Mouse (Mus musculus) embryonic facial prominence, embryonic 11.5 days (tissue): Measurements from ENCODE around the gene Uevld. TPM values are rescaled to one million over a fixed set of nuclear protein-coding genes. Genes with fewer than 3 reads are reported as not detected.
"Not testable (repeated sequence)": the region's sequence is repeated elsewhere in the genome, so short reads cannot be mapped to it uniquely, and the experiment has no call there.

ENCODE experiments used
- ATAC-seq: fragments of 200-750 bp; cut with Nextera tagmentation; replicated peaks from 2 replicates; pipeline ENCODE4 v1.8.0; 2017; ENCODE audit warnings: low read depth; ENCODE audit not compliant: insufficient number of reproducible peaks, low FRiP score, low TSS enrichment
- DNase-seq: peaks from one replicate; pipeline ENCODE4 v3.0.0-alpha.2; 2015; ENCODE audit warnings: low spot score
- H3K27ac ChIP-seq: fragments of 300-500 bp; sonication (generic); replicated peaks from 2 replicates; pipeline ENCODE4 v1.5.1; 2014; ENCODE audit warnings: mild to moderate bottlenecking, low read depth, low read length, control low read depth
- H3K27me3 ChIP-seq: fragments of 300-500 bp; sonication (generic); 2 replicates; pipeline ENCODE4 v1.6.1; 2014; ENCODE audit warnings: mild to moderate bottlenecking, low read length, moderate library complexity, mixed read lengths; ENCODE audit not compliant: control insufficient read depth, insufficient read depth
- H3K36me3 ChIP-seq: fragments of 300-500 bp; sonication (generic); replicated peaks from 2 replicates; pipeline ENCODE4 v1.6.1; 2014; ENCODE audit warnings: low read depth, mild to moderate bottlenecking, low read length, moderate library complexity, mixed read lengths; ENCODE audit not compliant: control insufficient read depth, insufficient read depth
- H3K4me1 ChIP-seq: fragments of 300-500 bp; sonication (generic); 2 replicates; pipeline ENCODE4 v1.6.1; 2014; ENCODE audit warnings: low read length, mixed read lengths; ENCODE audit not compliant: control insufficient read depth, insufficient read depth
- H3K4me2 ChIP-seq: fragments of 300-500 bp; sonication (generic); 2 replicates; pipeline ENCODE4 v1.6.1; 2014; ENCODE audit warnings: low read depth, mild to moderate bottlenecking, control low read depth, low read length, moderate library complexity
- H3K4me3 ChIP-seq: fragments of 300-500 bp; sonication (generic); 2 replicates; pipeline ENCODE4 v1.5.1; 2014; ENCODE audit warnings: low read depth, low read length, control low read depth
- H3K9ac ChIP-seq: fragments of 300-500 bp; sonication (generic); replicated peaks from 2 replicates; pipeline ENCODE4 v1.6.1; 2014; ENCODE audit warnings: mild to moderate bottlenecking, control low read depth, low read length
- H3K9me3 ChIP-seq: fragments of 300-500 bp; sonication (generic); replicated peaks from 2 replicates; pipeline ENCODE4 v1.6.1; 2016; ENCODE audit warnings: mild to moderate bottlenecking, low read length, inconsistent platforms, mixed read lengths; ENCODE audit not compliant: control insufficient read depth
- WGBS: fragments of 180-500 bp; shearing (Covaris S2); extraction: QIAGEN DNeasy Blood & Tissue Kit; methylation state at CpG from one replicate; pipeline ENCODE4 v1.1.7; 2014; 5-methylcytosine and 5-hydroxymethylcytosine counted together
- polyA plus RNA-seq: library from polyadenylated mRNA; unstranded; fragments of >200 nt; fragmentation: Nextera tagmentation; extraction: Ambion mirVana; gene quantifications from 2 replicates; pipeline ENCODE4 v1.2.1, GENCODE M21; 2014

Uevld gene
- polyA plus RNA-seq, 1 experiment from 2014 or later = 14.8 TPM

DNA sequence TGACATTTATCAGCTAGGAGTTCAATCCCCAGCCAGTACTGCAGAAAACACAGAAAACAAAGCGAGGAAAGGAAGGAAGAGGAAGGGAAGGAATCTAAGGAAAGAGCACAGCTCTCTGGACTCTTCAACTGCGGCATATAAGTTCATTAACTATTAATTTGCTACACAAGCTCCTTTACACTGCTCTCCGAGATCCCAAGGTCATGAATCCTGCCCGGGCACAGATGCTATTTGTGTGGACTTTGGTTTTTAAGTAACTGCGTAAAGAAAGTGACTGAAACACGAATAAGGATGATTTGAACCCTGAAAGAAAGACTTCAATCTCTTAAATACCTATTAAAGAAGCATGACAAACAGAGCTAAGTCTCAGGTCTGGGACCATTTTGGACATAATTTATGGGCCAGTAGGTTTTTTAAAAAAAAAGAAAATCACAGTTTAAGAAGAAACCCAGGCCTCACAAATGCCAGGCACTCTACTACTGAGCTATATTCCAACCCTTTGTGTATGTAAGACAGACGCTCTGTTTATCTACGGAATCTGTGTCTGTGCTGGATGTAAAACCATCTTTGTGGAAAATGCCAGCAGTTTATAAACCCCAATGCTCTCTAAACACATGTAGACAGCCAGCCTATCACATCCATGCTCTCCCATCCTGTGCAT, 41.8 kb upstream of the Uevld start:
- Histone ChIP-seq H3K4me1 (no peaks in the 10 kb centered on the region), H3K27ac (no peak overlapping the region), H3K9ac (no peak overlapping the region), H3K4me2 (no peak overlapping the region), H3K4me3 (no peak overlapping the region), H3K9me3 (no peaks in the 10 kb centered on the region), H3K36me3 (no peaks in the 10 kb centered on the region; the same call in none of the 2 replicates), H3K27me3 (no peaks in the 10 kb centered on the region)
- WGBS = 90% methylated on average over 8 of the region's 8 CpGs
- DNase-seq (no peak), ATAC-seq (no peak)

DNA sequence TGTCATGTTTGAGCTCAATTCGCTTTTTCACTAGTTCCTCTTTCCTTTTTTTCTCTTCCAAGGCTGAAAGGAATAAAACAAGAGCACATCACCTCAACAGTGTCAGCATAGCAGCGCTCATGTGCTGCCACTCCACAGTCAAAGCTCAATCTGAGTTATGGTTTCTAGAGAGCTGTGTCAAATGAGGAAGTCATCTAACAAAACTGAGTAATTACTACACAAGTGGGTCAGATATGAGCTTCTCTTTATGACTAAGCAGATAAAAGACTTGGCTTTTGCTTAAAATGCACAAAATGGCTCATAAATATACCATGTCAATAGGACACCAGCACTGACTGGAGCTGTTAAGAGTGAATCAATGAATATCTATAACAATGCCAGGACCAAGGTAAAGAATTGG, 40.6 kb upstream of the Uevld start:
- no peak overlapping the region for H3K9ac ChIP-seq
- H3K36me3 ChIP-seq = no peaks in the 10 kb centered on the region; the same call in none of the 2 replicates
- H3K27me3 ChIP-seq = no peaks in the 10 kb centered on the region

DNA sequence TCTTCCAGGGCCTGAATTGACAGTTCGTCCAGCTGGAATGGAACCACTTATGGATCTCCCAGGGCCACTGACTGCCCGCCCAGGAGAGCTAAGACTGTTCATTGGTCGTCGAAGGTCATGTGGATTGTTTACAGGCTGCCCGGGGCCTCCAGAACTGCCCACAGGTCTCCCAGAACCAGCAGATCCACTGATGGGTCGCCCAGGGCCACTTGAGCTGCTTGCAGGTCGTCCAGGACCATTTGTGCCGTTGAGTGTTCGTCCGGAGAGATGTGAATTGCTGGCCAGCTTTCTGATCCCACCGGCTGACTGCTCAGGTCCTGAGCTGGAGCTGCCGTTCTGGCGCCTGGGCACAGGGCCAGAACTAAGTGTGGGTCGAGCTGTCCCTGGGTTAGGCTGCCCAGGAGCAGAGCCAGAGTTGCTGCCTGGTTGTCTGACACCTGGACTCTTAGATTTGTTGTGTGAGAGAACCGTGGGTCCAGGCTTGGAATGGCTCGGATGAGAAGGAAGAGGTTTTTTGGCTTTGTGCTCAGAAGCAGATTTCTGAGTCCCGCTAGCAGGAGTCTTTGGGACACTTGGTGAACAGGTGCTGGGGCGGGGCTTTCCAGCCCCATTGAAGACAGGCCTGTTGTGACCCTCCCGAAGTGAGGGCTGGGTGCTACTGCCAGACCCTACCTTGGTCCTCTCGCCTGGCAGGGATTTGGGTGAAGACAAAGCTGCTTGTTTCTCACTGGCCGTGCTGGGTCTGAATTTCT, 39.5 kb upstream of the Uevld start:
- no peak overlapping the region for H3K4me3 ChIP-seq
- no peaks in the 10 kb centered on the region for H3K4me1 ChIP-seq
- H3K36me3 ChIP-seq = no peaks in the 10 kb centered on the region; the same call in none of the 2 replicates
- no peak overlapping the region for H3K9ac ChIP-seq
- no peak overlapping the region for H3K4me2 ChIP-seq
- H3K27ac ChIP-seq = no peak overlapping the region
- no peaks in the 10 kb centered on the region for H3K27me3 ChIP-seq
- no peak for ATAC-seq
- H3K9me3 ChIP-seq = no peaks in the 10 kb centered on the region
- no peak for DNase-seq
- WGBS = 92% methylated on average over 21 of the region's 21 CpGs

More for the DNA sequence above, 40.6 kb upstream of the Uevld start:
- Histone ChIP-seq H3K4me1 (no peaks in the 10 kb centered on the region), H3K4me3 (no peak overlapping the region), H3K9me3 (no peaks in the 10 kb centered on the region), H3K27ac (no peak overlapping the region), H3K4me2 (no peak overlapping the region)
- ATAC-seq (no peak), DNase-seq (no peak)
- WGBS = 91% methylated on average over 2 of the region's 2 CpGs

DNA sequence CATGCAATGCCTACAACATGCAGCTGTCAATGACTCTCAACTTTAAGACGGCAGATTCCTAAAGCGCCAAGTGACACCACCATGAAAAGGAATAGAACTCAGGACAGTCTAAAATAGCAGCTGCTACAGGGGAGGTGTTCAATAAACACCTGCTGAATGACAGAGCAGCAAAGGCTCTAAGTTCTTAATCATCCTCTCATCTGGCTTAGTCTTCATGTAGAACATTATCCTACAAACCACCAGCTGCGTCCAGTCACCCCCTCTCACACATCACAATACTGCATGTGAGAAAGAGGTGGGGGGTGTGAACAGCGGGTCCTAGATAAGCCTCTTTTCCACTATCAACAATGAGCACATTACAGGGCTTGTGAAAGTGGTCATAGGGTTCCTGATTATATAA, 38.7 kb upstream of the Uevld start:
- H3K9me3 ChIP-seq = no peaks in the 10 kb centered on the region
- no peak overlapping the region for H3K27ac ChIP-seq
- H3K27me3 ChIP-seq = no peaks in the 10 kb centered on the region
- ATAC-seq = no peak
- no peak for DNase-seq
- no peaks in the 10 kb centered on the region for H3K4me1 ChIP-seq
- H3K36me3 ChIP-seq = no peaks in the 10 kb centered on the region; the same call in none of the 2 replicates
- 94% methylated on average over 4 of the region's 4 CpGs for WGBS
- H3K4me2 ChIP-seq = no peak overlapping the region
- H3K4me3 ChIP-seq = no peak overlapping the region
- no peak overlapping the region for H3K9ac ChIP-seq

DNA sequence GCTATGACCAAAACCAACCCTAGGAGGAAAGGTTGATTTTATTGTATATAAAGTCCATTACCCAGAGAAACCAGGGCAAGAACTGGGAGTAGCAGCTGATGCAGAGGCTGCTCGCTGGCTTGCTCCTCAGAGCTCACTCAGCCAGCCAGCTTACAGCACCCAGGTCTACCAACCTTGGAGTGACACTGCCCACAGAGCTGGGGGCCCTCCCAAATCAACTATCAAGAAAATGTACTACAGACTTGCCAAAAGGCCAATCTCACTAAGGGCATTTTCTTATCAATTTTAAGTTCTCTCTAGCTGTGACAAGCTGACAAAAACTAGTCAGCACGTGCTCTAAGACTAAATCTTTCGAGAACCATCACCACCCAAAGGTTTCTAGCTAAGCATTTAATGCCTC, 37.2 kb upstream of the Uevld start:
- Histone ChIP-seq H3K36me3 (no peaks in the 10 kb centered on the region; the same call in none of the 2 replicates), H3K27me3 (no peaks in the 10 kb centered on the region), H3K4me1 (no peaks in the 10 kb centered on the region), H3K9me3 (no peaks in the 10 kb centered on the region), H3K27ac (no peak overlapping the region), H3K4me2 (no peak overlapping the region), H3K4me3 (no peak overlapping the region), H3K9ac (no peak overlapping the region)
- DNase-seq (no peak), ATAC-seq (no peak)
- WGBS = 92% methylated on average over 3 of the region's 3 CpGs

DNA sequence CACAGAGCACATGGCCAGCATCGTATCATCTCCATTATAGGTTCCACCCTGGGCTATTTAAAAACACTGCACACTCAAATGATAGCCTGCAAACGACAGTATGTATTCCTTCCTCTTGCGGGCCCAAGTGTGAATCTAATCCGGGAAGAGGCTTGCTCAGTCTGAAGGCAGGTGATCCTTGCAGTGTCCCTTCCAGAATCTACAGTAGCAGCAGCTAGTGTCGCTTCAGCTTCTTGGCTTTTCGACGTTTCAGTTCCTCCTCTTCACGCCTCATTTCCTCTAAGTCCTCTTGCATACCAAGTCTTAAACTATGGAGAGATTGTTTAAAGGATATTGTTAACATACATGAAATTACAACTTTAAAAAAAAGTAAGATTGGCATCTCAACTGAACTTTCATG, 34.8 kb upstream of the Uevld start:
- 88% methylated on average over 8 of the region's 8 CpGs for WGBS

DNA sequence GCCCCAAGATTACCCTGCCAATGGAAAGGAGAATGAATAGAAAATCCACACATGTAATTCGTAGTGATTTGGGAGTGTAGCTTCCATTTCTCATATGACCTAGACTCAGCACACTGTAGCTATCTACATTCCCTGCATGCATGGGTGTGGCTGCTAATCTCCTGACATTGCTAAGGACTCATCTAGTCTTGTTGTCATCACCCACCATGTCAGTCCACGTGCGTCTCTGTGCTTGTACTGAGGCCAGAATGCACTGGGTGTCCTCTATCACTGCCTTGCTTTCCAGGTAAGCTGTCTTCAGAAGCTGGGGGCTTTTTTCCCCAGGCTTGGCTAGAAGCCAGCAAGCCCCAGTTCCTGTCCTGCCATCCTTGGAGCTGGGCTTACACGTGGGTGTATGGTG, 31.1 kb upstream of the Uevld start:
- WGBS = 84% methylated on average over 4 of the region's 4 CpGs
- not testable (repeated sequence) for H3K36me3 ChIP-seq, H3K4me2 ChIP-seq, H3K27me3 ChIP-seq, H3K4me3 ChIP-seq, H3K9me3 ChIP-seq, H3K9ac ChIP-seq, DNase-seq, H3K27ac ChIP-seq, ATAC-seq, H3K4me1 ChIP-seq

More for the DNA sequence above, 34.8 kb upstream of the Uevld start:
- H3K4me2 ChIP-seq = no peak overlapping the region
- no peaks in the 10 kb centered on the region; the same call in none of the 2 replicates for H3K36me3 ChIP-seq
- no peak overlapping the region for H3K9ac ChIP-seq
- no peaks in the 10 kb centered on the region for H3K4me1 ChIP-seq
- H3K27me3 ChIP-seq = no peaks in the 10 kb centered on the region
- DNase-seq (no peak), ATAC-seq (no peak)
- no peak overlapping the region for H3K4me3 ChIP-seq
- no peaks in the 10 kb centered on the region for H3K9me3 ChIP-seq
- H3K27ac ChIP-seq = no peak overlapping the region

DNA sequence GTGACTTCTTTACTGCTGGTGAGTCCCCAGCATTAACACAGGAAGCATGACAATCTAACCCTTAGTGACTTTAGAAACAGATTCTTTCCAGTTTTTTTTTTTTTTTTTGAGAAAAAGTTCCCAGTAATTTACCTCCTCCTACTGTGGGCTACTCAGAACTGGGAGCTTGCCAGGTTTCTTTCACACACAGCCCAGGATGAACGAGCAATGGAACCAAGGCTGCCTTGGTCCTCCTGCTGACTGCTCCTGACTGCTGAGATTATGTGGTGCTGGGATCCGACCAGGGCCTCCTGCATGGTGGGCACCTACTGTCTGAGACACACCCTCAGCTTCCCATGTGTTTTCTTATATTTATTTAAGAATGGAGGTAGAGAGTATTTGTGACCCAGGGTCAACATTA, 28.7 kb upstream of the Uevld start:
- no peaks in the 10 kb centered on the region; the same call in 1 of the 2 replicates for H3K36me3 ChIP-seq
- ATAC-seq (no peak), DNase-seq (no peak)
- H3K4me3 ChIP-seq = no peak overlapping the region
- H3K9ac ChIP-seq = no peak overlapping the region
- no peak overlapping the region; the same call in 1 of the 2 replicates for H3K27ac ChIP-seq
- H3K9me3 ChIP-seq = no peaks in the 10 kb centered on the region
- 57% methylated on average over 2 of the region's 2 CpGs for WGBS
- H3K4me1 ChIP-seq = no peaks in the 10 kb centered on the region; the same call in 1 of the 2 replicates
- H3K4me2 ChIP-seq = no peak overlapping the region
- H3K27me3 ChIP-seq = no peaks in the 10 kb centered on the region
